Comparison of ENCODE assay signal across 29 mouse cellular contexts in genomic region chr4:97832279-97832640, GRCm38 (mm10). TPM values are rescaled to one million over a fixed set of nuclear protein-coding genes. Genes with fewer than 3 reads are reported as not detected.
DNase-seq lines count a peak whose midpoint lies in the region; ATAC-seq and TF ChIP-seq lines count a peak whose summit lies in the region.
"Had no signal": no experiment of that assay in that cellular context is flagged by ENCODE, and none has a peak within 500 bp of the region (broad histone marks: within the 10 kb centered on the region; RNA-seq: fewer than 3 reads in every experiment).

No protein-coding gene starts in this region.

- no peak overlapping the region for H3K4me2 ChIP-seq in forebrain, postnatal 0 days (ENCODE audit: low read depth)
- no peak overlapping the region for H3K4me2 ChIP-seq in forebrain, embryonic 12.5 days
- H3K4me2 ChIP-seq: embryonic facial prominence, embryonic 13.5 days; heart, embryonic 13.5 days; hindbrain, embryonic 14.5 days had no signal

- H3K27me3 ChIP-seq in forebrain, postnatal 0 days (ENCODE audit: insufficient read depth, low read length) = no peaks in the 10 kb centered on the region
- no peaks in the 10 kb centered on the region; the same call in 1 of the 2 replicates for H3K27me3 ChIP-seq in forebrain, embryonic 12.5 days
- H3K27me3 ChIP-seq in testis, adult 2 months (ENCODE audit: control insufficient read depth, insufficient read depth, low read length) = no peaks in the 10 kb centered on the region
- H3K27me3 ChIP-seq: CH12.LX; embryonic facial prominence, embryonic 13.5 days; heart, embryonic 13.5 days had no signal

- H3K36me3 ChIP-seq in forebrain, postnatal 0 days (ENCODE audit: insufficient read depth) = no peaks in the 10 kb centered on the region
- no peaks in the 10 kb centered on the region for H3K36me3 ChIP-seq in forebrain, embryonic 12.5 days (replicated peaks)
- no peaks in the 10 kb centered on the region for H3K36me3 ChIP-seq in testis, adult 2 months (ENCODE audit: control insufficient read depth, insufficient read depth, low read length)
- H3K36me3 ChIP-seq: embryonic facial prominence, embryonic 13.5 days; forebrain, embryonic 10.5 days; heart, embryonic 10.5 days had no signal

- H3K4me1 ChIP-seq in forebrain, postnatal 0 days (ENCODE audit: insufficient read depth) = peaks cover 5% of the 10 kb centered on the region
- H3K4me1 ChIP-seq in forebrain, embryonic 12.5 days = peaks cover 17% of the 10 kb centered on the region
- H3K4me1 ChIP-seq in testis, adult 2 months (ENCODE audit: control insufficient read depth, insufficient read depth, low read length) = peaks cover 8% of the 10 kb centered on the region

- WGBS in forebrain, postnatal 0 days = 55% methylated on average over 4 of the region's 4 CpGs
- 95% methylated on average over 4 of the region's 4 CpGs for WGBS in forebrain, embryonic 12.5 days

- TF ChIP-seq POLR2A in testis, adult 2 months (IDR thresholded peaks at IDR 0.05; ENCODE audit: control insufficient read depth, low read depth, low read length) = no peak

- no peak overlapping the region for H3K27ac ChIP-seq in forebrain, postnatal 0 days (ENCODE audit: low read depth, low read length)
- no peak overlapping the region for H3K27ac ChIP-seq in forebrain, embryonic 12.5 days
- peak overlapping the region; percentile 63 for H3K27ac ChIP-seq in layer of hippocampus, adult 2 months
- H3K27ac ChIP-seq in testis, adult 2 months (ENCODE audit: control insufficient read depth, insufficient read depth, low read depth, low read length) = peak overlapping the region; percentile 23
- H3K27ac ChIP-seq: embryonic facial prominence, embryonic 13.5 days; forebrain, embryonic 10.5 days; heart, embryonic 10.5 days; heart, embryonic 13.5 days; hindbrain, embryonic 14.5 days; hindbrain, postnatal 0 days had no signal

- no peak overlapping the region for H3K4me3 ChIP-seq in forebrain, postnatal 0 days (ENCODE audit: low read depth, low read length)
- no peak overlapping the region for H3K4me3 ChIP-seq in forebrain, embryonic 12.5 days (replicated peaks)
- H3K4me3 ChIP-seq in layer of hippocampus, adult 2 months = no peak overlapping the region
- H3K4me3 ChIP-seq in testis, adult 2 months (ENCODE audit: control insufficient read depth, low read depth, low read length) = no peak overlapping the region
- H3K4me3 ChIP-seq: embryonic facial prominence, embryonic 13.5 days; forebrain, embryonic 10.5 days; heart, embryonic 10.5 days; heart, embryonic 13.5 days had no signal

- TF ChIP-seq CTCF in forebrain, postnatal 0 days (IDR thresholded peaks at IDR 0.05; ENCODE audit: low read depth) = no peak
- no peak for TF ChIP-seq CTCF in layer of hippocampus, adult 2 months (conservative IDR thresholded peaks at IDR 0.05)
- no peak for TF ChIP-seq CTCF in testis, adult 2 months (IDR thresholded peaks at IDR 0.05; ENCODE audit: control insufficient read depth, insufficient read depth, insufficient replicate concordance, low read depth, low read length)

- DNase-seq in forebrain, postnatal 0 days = no peak
- no peak for DNase-seq in layer of hippocampus, adult 2 months (ENCODE audit: low spot score in 2 of 2)
- DNase-seq in layer of hippocampus, adult 9-10 months (ENCODE audit: low spot score) = no peak
- no peak for DNase-seq in testis, postnatal 10 days (ENCODE audit: low spot score)
- no peak for DNase-seq in adrenal gland, adult (ENCODE audit: inconsistent age in 2 of 2, low spot score in 1 of 2)
- DNase-seq: adrenal gland, adult 8-10 months; adrenal gland, postnatal 25 days; B cell, adult 2 months; cerebellum, adult 11 months; cerebellum, adult 2 months; cerebellum, adult 9-11 months; gastrocnemius, postnatal 10 days; heart, adult 18-20 months; heart, postnatal 14 days; heart, postnatal 4 days had no signal

- ATAC-seq in forebrain, postnatal 0 days = peak; percentile 27; the same call in 1 of the 2 replicates
- no peak for ATAC-seq in forebrain, embryonic 12.5 days (ENCODE audit: low FRiP score)
- ATAC-seq: forebrain, embryonic 14.5 days; hindbrain, postnatal 0 days; intestine, embryonic 16.5 days had no signal

- H3K9me3 ChIP-seq in forebrain, postnatal 0 days (ENCODE audit: low read length) = no peaks in the 10 kb centered on the region
- H3K9me3 ChIP-seq in forebrain, embryonic 12.5 days = no peaks in the 10 kb centered on the region
- H3K9me3 ChIP-seq: embryonic facial prominence, embryonic 13.5 days; heart, embryonic 10.5 days; heart, embryonic 13.5 days had no signal

- H3K9ac ChIP-seq in forebrain, postnatal 0 days = no peak overlapping the region
- no peak overlapping the region for H3K9ac ChIP-seq in forebrain, embryonic 12.5 days
- H3K9ac ChIP-seq: embryonic facial prominence, embryonic 13.5 days; heart, embryonic 13.5 days; hindbrain, embryonic 14.5 days had no signal

RNA-seq across cellular contexts. Expression of gene E130114P18Rik, which starts 54.4 kb away (rescaled TPM):
- 12.9 and 15.2 TPM in 2 replicates for total RNA-seq in forebrain, postnatal 0 days (2014; rRNA removed)
- polyA plus RNA-seq in forebrain, postnatal 0 days (2015; fragmentation: Nextera tagmentation; extraction: Ambion mirVana) = 19.3 and 20.7 TPM in 2 replicates
- polyA plus RNA-seq in forebrain, embryonic 12.5 days (2016; fragmentation: Nextera tagmentation; extraction: Ambion mirVana) = 50.8 and 52.3 TPM in 2 replicates
- 1 to 10 TPM; 7.1 to 7.9 TPM for total RNA-seq in layer of hippocampus, adult 2 months (2021)
- polyA plus RNA-seq in testis, adult 2 months (2012; rRNA removed) = 0.17 and 0.74 TPM in 2 replicates
- total RNA-seq: CH12.LX; common myeloid progenitor, adult 5-6 weeks; heart, adult 18-20 months; heart, postnatal 14 days; heart, postnatal 4 days had no signal
- polyA plus RNA-seq: G1E; inflammation-experienced regulatory T-cells, adult 6 months had no signal

RNA-seq across cellular contexts. Expression of gene Nfia, which starts 59.7 kb away (rescaled TPM):
- 44.1 and 51.2 TPM in 2 replicates for total RNA-seq in forebrain, postnatal 0 days (2014; rRNA removed)
- 38.2 and 57.5 TPM in 2 replicates for polyA plus RNA-seq in forebrain, postnatal 0 days (2015; fragmentation: Nextera tagmentation; extraction: Ambion mirVana)
- polyA plus RNA-seq in forebrain, embryonic 12.5 days (2016; fragmentation: Nextera tagmentation; extraction: Ambion mirVana) = 62.1 and 67.2 TPM in 2 replicates
- 100 to 1,000 TPM; 113 to 115 TPM for total RNA-seq in layer of hippocampus, adult 2 months (2021)
- 6.4 and 8.1 TPM in 2 replicates for polyA plus RNA-seq in testis, adult 2 months (2012; rRNA removed)
- total RNA-seq: CH12.LX had no signal

Comparison
In these comparisons a context has a peak if more than half of its experiments do, and no peak if none do; other contexts are left out.
1. H3K27ac ChIP-seq: peak in layer of hippocampus, adult 2 months (single experiment) and testis, adult 2 months (single experiment); none in forebrain, postnatal 0 days (single experiment) and forebrain, embryonic 12.5 days (single experiment).
2. RNA of gene E130114P18Rik, which starts 54.4 kb away (polyA plus RNA-seq): 50.8 to 52.3 TPM in forebrain, embryonic 12.5 days and 19.3 to 20.7 TPM in forebrain, postnatal 0 days; 0.17 to 0.74 TPM in testis, adult 2 months; every median in the first group is over 10 times any median in the second.